ENCODE assay signal across 15 mouse cellular contexts in genomic region chr6:114238892-114239644, GRCm38 (mm10). TPM values are rescaled to one million over a fixed set of nuclear protein-coding genes. Genes with fewer than 3 reads are reported as not detected.
DNase-seq lines count a peak whose midpoint lies in the region; ATAC-seq and TF ChIP-seq lines count a peak whose summit lies in the region.
"Had no signal": no experiment of that assay in that cellular context is flagged by ENCODE, and none has a peak within 500 bp of the region (broad histone marks: within the 10 kb centered on the region; RNA-seq: fewer than 3 reads in every experiment).

No protein-coding gene starts in this region.

- 15% methylated on average over 5 of the region's 6 CpGs for WGBS in forebrain, embryonic 12.5 days
- 13% methylated on average over 5 of the region's 6 CpGs for WGBS in hindbrain, embryonic 16.5 days
- 17% methylated on average over 6 of the region's 6 CpGs for WGBS in neural tube, embryonic 13.5 days
- 37% methylated on average over 6 of the region's 6 CpGs for WGBS in thymus, adult 2 months

- peak; percentile 48 for DNase-seq in embryo, embryonic 11 days
- DNase-seq in thymus, adult 2 months, result no peak
- DNase-seq in cerebellum, postnatal 10 days, result no peak
- DNase-seq: heart, adult 2 months; heart, postnatal 4 days; kidney, adult 9 months; lung, adult 2 months; thymus, postnatal 36 days had no signal

- H3K36me3 ChIP-seq in forebrain, embryonic 12.5 days (replicated peaks), result no peaks in the 10 kb centered on the region
- H3K36me3 ChIP-seq in hindbrain, embryonic 16.5 days (ENCODE audit: control insufficient read depth, insufficient read depth, low read length), result no peaks in the 10 kb centered on the region
- H3K36me3 ChIP-seq in neural tube, embryonic 13.5 days, result no peaks in the 10 kb centered on the region
- no peaks in the 10 kb centered on the region for H3K36me3 ChIP-seq in thymus, adult 2 months (ENCODE audit: control insufficient read depth, insufficient read depth, low read length)

- H3K4me2 ChIP-seq in forebrain, embryonic 12.5 days, result no peak overlapping the region
- no peak overlapping the region for H3K4me2 ChIP-seq in hindbrain, embryonic 16.5 days (ENCODE audit: low read length)
- no peak overlapping the region for H3K4me2 ChIP-seq in neural tube, embryonic 13.5 days

- no peak for TF ChIP-seq POLR2A in thymus, adult 2 months (IDR thresholded peaks at IDR 0.05; ENCODE audit: control insufficient read depth, extremely low read depth, insufficient read depth, low read length, poor library complexity)

- no peak overlapping the region for H3K4me3 ChIP-seq in forebrain, embryonic 12.5 days (replicated peaks)
- H3K4me3 ChIP-seq in hindbrain, embryonic 16.5 days (ENCODE audit: low read length), result no peak overlapping the region
- no peak overlapping the region for H3K4me3 ChIP-seq in neural tube, embryonic 13.5 days
- H3K4me3 ChIP-seq in thymus, adult 2 months (ENCODE audit: control insufficient read depth, insufficient read depth, low read length), result no peak overlapping the region
- H3K4me3 ChIP-seq: heart, adult 2 months had no signal

- H3K27me3 ChIP-seq in forebrain, embryonic 12.5 days, result peaks cover 21% of the 10 kb centered on the region; the same call in 1 of the 2 replicates
- 0 out of 2 replicates have a peak, but pooled peaks cover 2% of the 10 kb centered on the region for H3K27me3 ChIP-seq in hindbrain, embryonic 16.5 days (replicated peaks; ENCODE audit: control insufficient read depth, insufficient read depth, low read length)
- 0 out of 2 replicates have a peak, but pooled peaks cover 5% of the 10 kb centered on the region for H3K27me3 ChIP-seq in neural tube, embryonic 13.5 days
- H3K27me3 ChIP-seq in thymus, adult 2 months (ENCODE audit: control insufficient read depth, insufficient read depth, low read length), result no peaks in the 10 kb centered on the region

- peaks cover 29% of the 10 kb centered on the region for H3K4me1 ChIP-seq in forebrain, embryonic 12.5 days
- H3K4me1 ChIP-seq in hindbrain, embryonic 16.5 days (ENCODE audit: control insufficient read depth, insufficient read depth, low read depth, low read length), result peaks cover 18% of the 10 kb centered on the region
- peaks cover 24% of the 10 kb centered on the region for H3K4me1 ChIP-seq in neural tube, embryonic 13.5 days (replicated peaks)
- no peaks in the 10 kb centered on the region for H3K4me1 ChIP-seq in thymus, adult 2 months (replicated peaks; ENCODE audit: control insufficient read depth, insufficient read depth, low read length)

- H3K9ac ChIP-seq in forebrain, embryonic 12.5 days, result no peak overlapping the region
- H3K9ac ChIP-seq in hindbrain, embryonic 16.5 days (ENCODE audit: low read depth, low read length), result no peak overlapping the region
- no peak overlapping the region for H3K9ac ChIP-seq in neural tube, embryonic 13.5 days

- H3K9me3 ChIP-seq in forebrain, embryonic 12.5 days, result no peaks in the 10 kb centered on the region
- no peaks in the 10 kb centered on the region for H3K9me3 ChIP-seq in hindbrain, embryonic 16.5 days (ENCODE audit: control insufficient read depth, low read length)
- H3K9me3 ChIP-seq in neural tube, embryonic 13.5 days, result no peaks in the 10 kb centered on the region

- ATAC-seq in forebrain, embryonic 12.5 days (ENCODE audit: low FRiP score), result peak; percentile 72
- ATAC-seq in hindbrain, embryonic 16.5 days, result peak; percentile 60; the same call in 1 of the 2 replicates
- ATAC-seq in neural tube, embryonic 13.5 days (ENCODE audit: low read depth), result peak; percentile 82
- ATAC-seq in granulocyte monocyte progenitor cell, adult 5-6 weeks (replicated peaks; ENCODE audit: poor library complexity, severe bottlenecking), result no peak
- ATAC-seq: CD4-positive, CD25-positive, alpha-beta regulatory T cell, adult 4 months had no signal

- TF ChIP-seq CTCF in thymus, adult 2 months (IDR thresholded peaks at IDR 0.05; ENCODE audit: borderline replicate concordance, control insufficient read depth, extremely low read depth, insufficient read depth, low read length, poor library complexity), result no peak

- peak overlapping the region; percentile 42 for H3K27ac ChIP-seq in forebrain, embryonic 12.5 days
- peak overlapping the region; percentile 46 for H3K27ac ChIP-seq in hindbrain, embryonic 16.5 days (ENCODE audit: low read depth, low read length)
- peak overlapping the region; percentile 52 for H3K27ac ChIP-seq in neural tube, embryonic 13.5 days (replicated peaks)
- H3K27ac ChIP-seq in thymus, adult 2 months (ENCODE audit: control insufficient read depth, insufficient read depth, low read length), result no peak overlapping the region
- H3K27ac ChIP-seq: heart, adult 2 months had no signal

RNA-seq across cellular contexts. Expression of gene Slc6a1, which starts 43.4 kb away (rescaled TPM):
- polyA plus RNA-seq in forebrain, embryonic 12.5 days (2016; fragmentation: Nextera tagmentation; extraction: Ambion mirVana), result 49.9 and 57.8 TPM in 2 replicates
- polyA plus RNA-seq in hindbrain, embryonic 16.5 days (2015; fragmentation: Nextera tagmentation; extraction: Ambion mirVana), result 166 and 172 TPM in 2 replicates
- polyA plus RNA-seq in neural tube, embryonic 13.5 days (2015; fragmentation: Nextera tagmentation; extraction: Ambion mirVana), result 66.6 and 67.8 TPM in 2 replicates
- 0.24 and 0.26 TPM in 2 replicates for polyA plus RNA-seq in thymus, adult 2 months (2012; rRNA removed)
- not detected in 2 replicates for total RNA-seq in granulocyte monocyte progenitor cell, adult 5-6 weeks (2014; fragmentation: Nextera tagmentation)
- not detected in 2 replicates for total RNA-seq in granulocyte monocyte progenitor cell, adult 5-6 weeks (2017)
- total RNA-seq: adrenal gland, adult 18-20 months; common myeloid progenitor, adult 5-6 weeks had no signal

Comparison
In these comparisons a context has a peak if more than half of its experiments do, and no peak if none do; other contexts are left out.
1. RNA of gene Slc6a1, which starts 43.4 kb away (polyA plus RNA-seq): 166 to 172 TPM in hindbrain, embryonic 16.5 days, 66.6 to 67.8 TPM in neural tube, embryonic 13.5 days and 49.9 to 57.8 TPM in forebrain, embryonic 12.5 days; 0.24 to 0.26 TPM in thymus, adult 2 months; every median in the first group is over 10 times any median in the second.